ENCODE assay signal across 10 mouse cellular contexts in genomic region chr19:24671571-24671970, GRCm38 (mm10). TPM values are rescaled to one million over a fixed set of nuclear protein-coding genes. Genes with fewer than 3 reads are reported as not detected.
DNase-seq lines count a peak whose midpoint lies in the region; ATAC-seq and TF ChIP-seq lines count a peak whose summit lies in the region.
"Had no signal": no experiment of that assay in that cellular context is flagged by ENCODE, and none has a peak within 500 bp of the region (broad histone marks: within the 10 kb centered on the region; RNA-seq: fewer than 3 reads in every experiment).

No protein-coding gene starts in this region.

- H3K4me3 ChIP-seq in heart, embryonic 15.5 days = no peak overlapping the region
- H3K4me3 ChIP-seq in limb, embryonic 10.5 days = no peak overlapping the region
- H3K4me3 ChIP-seq in cerebellum, adult 2 months (replicated peaks; ENCODE audit: insufficient read depth, low read depth, low read length) = no peak overlapping the region

- ATAC-seq in heart, embryonic 15.5 days (replicated peaks; ENCODE audit: insufficient number of reproducible peaks, insufficient read depth, low FRiP score, low read depth) = no peak
- peak; percentile 25 to 62; a peak in 2 of 4 replicates for ATAC-seq in hematopoietic stem cell, adult 5-6 weeks (replicated peaks in 1 of 2; ENCODE audit: insufficient read depth in 1 of 2, low FRiP score in 2 of 2, low TSS enrichment in 1 of 2, low read depth in 1 of 2, poor library complexity in 2 of 2, severe bottlenecking in 2 of 2)

- no peak overlapping the region for H3K9ac ChIP-seq in heart, embryonic 15.5 days

- H3K9me3 ChIP-seq in heart, embryonic 15.5 days (replicated peaks) = no peaks in the 10 kb centered on the region
- H3K9me3 ChIP-seq in limb, embryonic 10.5 days (replicated peaks) = no peaks in the 10 kb centered on the region

- H3K4me2 ChIP-seq in heart, embryonic 15.5 days = no peak overlapping the region

- no peak for DNase-seq in heart, postnatal 25 days (ENCODE audit: low spot score)
- peak; percentile 30 to 32 for DNase-seq in B cell, adult 2 months
- DNase-seq in limb, embryonic 10.5 days (ENCODE audit: low spot score) = no peak
- DNase-seq in c-Kit-positive CD71-positive TER-119-positive erythroid progenitor cells, embryonic 14.5 days (ENCODE audit: low spot score) = no peak
- no peak for DNase-seq in cerebellum, adult 2 months
- DNase-seq in MN1 (ENCODE audit: low spot score) = no peak
- DNase-seq: cerebellum, adult 9-11 months; right cerebral cortex, postnatal 4 days had no signal

- 39% methylated on average over 3 of the region's 3 CpGs for WGBS in heart, embryonic 15.5 days
- WGBS in limb, embryonic 10.5 days = 35% methylated on average over 3 of the region's 3 CpGs
- WGBS in cerebellum, adult 2 months = 73% methylated on average over 3 of the region's 3 CpGs

- intact Hi-C loops in heart, postnatal 25 days (cut with DNase I) = no loop called here

- no peaks in the 10 kb centered on the region for H3K27me3 ChIP-seq in heart, embryonic 15.5 days
- no peaks in the 10 kb centered on the region for H3K27me3 ChIP-seq in limb, embryonic 10.5 days (ENCODE audit: low read depth, poor library complexity, severe bottlenecking)
- no peaks in the 10 kb centered on the region for H3K27me3 ChIP-seq in cerebellum, adult 2 months (ENCODE audit: control insufficient read depth, insufficient read depth, low read length)

- H3K27ac ChIP-seq in heart, embryonic 15.5 days = peak overlapping the region; percentile 22; the same call in 1 of the 2 replicates
- peak overlapping the region; percentile 46 for H3K27ac ChIP-seq in limb, embryonic 10.5 days
- H3K27ac ChIP-seq in cerebellum, adult 2 months (ENCODE audit: insufficient read depth, low read length) = no peak overlapping the region

- H3K36me3 ChIP-seq in heart, embryonic 15.5 days = no peaks in the 10 kb centered on the region
- no peaks in the 10 kb centered on the region for H3K36me3 ChIP-seq in limb, embryonic 10.5 days

- peaks cover 10% of the 10 kb centered on the region for H3K4me1 ChIP-seq in heart, embryonic 15.5 days (replicated peaks)
- H3K4me1 ChIP-seq in limb, embryonic 10.5 days = peaks cover 17% of the 10 kb centered on the region
- no peaks in the 10 kb centered on the region for H3K4me1 ChIP-seq in cerebellum, adult 2 months (ENCODE audit: control insufficient read depth, insufficient read depth, low read length)

- TF ChIP-seq CTCF in cerebellum, adult 2 months (IDR thresholded peaks at IDR 0.05; ENCODE audit: borderline replicate concordance, insufficient read depth, low read depth, low read length) = no peak

- no peak for TF ChIP-seq POLR2A in cerebellum, adult 2 months (IDR thresholded peaks at IDR 0.05; ENCODE audit: borderline replicate concordance, insufficient read depth, low read length)

RNA-seq across cellular contexts. Expression of gene Tmem252, which starts 2.2 kb away (rescaled TPM):
- polyA plus RNA-seq in heart, embryonic 15.5 days (2015; fragmentation: Nextera tagmentation; extraction: Ambion mirVana) = 3.9 and 4.0 TPM in 2 replicates
- total RNA-seq in heart, postnatal 25 days (2021) = under 1 TPM; 0.08 to 0.13 TPM
- total RNA-seq in hematopoietic stem cell, adult 5-6 weeks (2017) = not detected in 2 replicates
- polyA plus RNA-seq in limb, embryonic 10.5 days (2016; fragmentation: Nextera tagmentation; extraction: Ambion mirVana) = 0.28 and 0.51 TPM in 2 replicates
- 0.26 and 0.40 TPM in 2 replicates for polyA plus RNA-seq in cerebellum, adult 2 months (2012; rRNA removed)

Comparison
In these comparisons a context has a peak if more than half of its experiments do, and no peak if none do; other contexts are left out.
1. DNase-seq: peak in B cell, adult 2 months (2 of 2); none in heart, postnatal 25 days (single experiment), limb, embryonic 10.5 days (single experiment), c-Kit-positive CD71-positive TER-119-positive erythroid progenitor cells, embryonic 14.5 days (single experiment), cerebellum, adult 2 months (0 of 2) and MN1 (single experiment).